Mouse (Mus musculus) heart, postnatal 0 days (tissue): ENCODE data around the gene Chst15.

Source experiments
- CTCF ChIP-seq: IDR thresholded peaks from 2 replicates; pipeline ENCODE4 v1.5.1; 2016; ENCODE audit warnings: antibody characterized with exemption, control low read depth, low read depth
- EP300 ChIP-seq: IDR thresholded peaks from 2 replicates; pipeline ENCODE4 v1.6.1; 2016; ENCODE audit warnings: antibody characterized with exemption, low read depth

DNA sequence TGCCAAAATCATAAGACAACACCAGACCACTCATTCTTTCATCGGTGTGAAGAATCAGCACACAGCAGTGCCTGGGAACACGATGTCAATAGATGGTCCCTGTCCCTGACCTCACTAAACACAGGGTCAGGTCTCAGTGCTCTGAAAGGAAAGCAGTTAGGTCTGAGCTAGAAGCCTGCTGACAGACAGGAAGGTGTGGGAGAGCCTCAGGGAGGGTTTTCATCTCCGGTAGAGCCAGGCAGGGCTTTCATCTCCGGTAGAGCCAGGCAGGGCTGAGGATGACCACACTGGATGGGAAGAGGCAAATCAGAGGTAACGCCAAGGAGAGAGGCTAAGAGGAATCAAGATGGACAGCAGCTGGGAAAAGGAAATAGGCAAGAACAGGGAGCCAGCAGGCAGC lies 47.5 kb upstream of the Chst15 start:
- TF ChIP-seq CTCF = no peak
- no peak for TF ChIP-seq EP300
